Mouse (Mus musculus): ENCODE measurements around the gene Stx19. TPM values are rescaled to one million over a fixed set of nuclear protein-coding genes. Genes with fewer than 3 reads are reported as not detected.
A peak's percentile ranks its signal among the peaks of the same experiment; 100 is the strongest.

The Stx19 gene
- polyA plus RNA-seq, 1 experiment from 2014 or later: 0.19 TPM

DNA sequence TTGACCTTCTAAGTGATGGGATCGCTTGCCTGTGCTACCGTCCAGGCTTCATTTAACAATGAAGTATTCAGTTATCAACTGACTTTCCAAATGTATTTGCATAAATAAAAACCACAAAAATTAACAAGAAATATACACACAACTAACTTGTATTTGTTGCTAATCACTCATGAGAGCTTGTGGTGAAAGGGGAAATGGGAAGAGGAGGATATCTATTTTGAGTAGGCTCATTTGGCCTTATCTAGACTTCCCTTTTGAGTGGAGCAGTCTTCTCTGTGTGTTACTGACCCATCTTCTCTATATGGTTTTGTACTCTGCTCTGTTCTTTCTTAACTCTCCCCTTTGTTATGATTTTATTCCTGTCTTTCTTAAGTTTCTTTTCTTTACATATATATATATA is 41.8 kb downstream of the Stx19 start:
- Histone ChIP-seq H3K27me3 (ENCODE audit: control insufficient read depth, insufficient read depth, low read length) (no peaks in the 10 kb centered on the region), H3K4me3 (ENCODE audit: low read depth, low read length) (no peak overlapping the region), H3K27ac (ENCODE audit: low read depth, low read length) (no peak overlapping the region), H3K36me3 (ENCODE audit: control insufficient read depth, insufficient read depth, low read length) (no peaks in the 10 kb centered on the region), H3K9ac (ENCODE audit: low read length) (no peak overlapping the region), H3K4me1 (ENCODE audit: control insufficient read depth, insufficient read depth, low read length) (no peaks in the 10 kb centered on the region), H3K9me3 (ENCODE audit: control insufficient read depth, low read length) (no peaks in the 10 kb centered on the region), H3K4me2 (ENCODE audit: low read depth) (no peak overlapping the region)
- 94% methylated on average over 2 of the region's 2 CpGs for WGBS
- DNase-seq (ENCODE audit: low spot score) (no peak), ATAC-seq (ENCODE audit: insufficient read depth, low FRiP score, low TSS enrichment) (no peak)

DNA sequence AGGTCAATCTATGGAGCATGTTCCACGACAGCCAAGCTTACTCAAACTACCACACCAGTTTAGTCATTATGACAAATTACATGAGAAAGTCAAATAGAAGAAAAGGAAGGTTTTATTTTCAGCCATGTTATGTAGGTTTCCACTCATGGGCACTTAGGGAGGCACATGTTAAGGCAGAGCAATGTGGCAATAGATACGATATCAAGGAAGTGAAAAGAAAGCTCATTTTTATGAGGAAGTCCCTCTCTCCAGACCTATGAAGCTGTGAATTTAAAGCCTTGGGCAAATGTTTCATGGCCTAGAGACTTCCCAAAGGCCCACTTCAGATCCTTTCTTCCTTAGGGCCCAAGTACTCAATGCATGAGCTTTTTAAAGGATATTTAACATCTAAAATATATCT is 43.0 kb downstream of the Stx19 start:
- Histone ChIP-seq H3K27me3 (ENCODE audit: control insufficient read depth, insufficient read depth, low read length) (no peaks in the 10 kb centered on the region), H3K36me3 (ENCODE audit: control insufficient read depth, insufficient read depth, low read length) (no peaks in the 10 kb centered on the region), H3K9ac (ENCODE audit: low read length) (no peak overlapping the region), H3K4me1 (ENCODE audit: control insufficient read depth, insufficient read depth, low read length) (no peaks in the 10 kb centered on the region), H3K9me3 (ENCODE audit: control insufficient read depth, low read length) (no peaks in the 10 kb centered on the region), H3K4me3 (ENCODE audit: low read depth, low read length) (no peak overlapping the region), H3K4me2 (ENCODE audit: low read depth) (no peak overlapping the region), H3K27ac (ENCODE audit: low read depth, low read length) (no peak overlapping the region)
- WGBS: 89% methylated on average over 2 of the region's 2 CpGs
- no peak for DNase-seq (ENCODE audit: low spot score)
- no peak for ATAC-seq (ENCODE audit: insufficient read depth, low FRiP score, low TSS enrichment)

DNA sequence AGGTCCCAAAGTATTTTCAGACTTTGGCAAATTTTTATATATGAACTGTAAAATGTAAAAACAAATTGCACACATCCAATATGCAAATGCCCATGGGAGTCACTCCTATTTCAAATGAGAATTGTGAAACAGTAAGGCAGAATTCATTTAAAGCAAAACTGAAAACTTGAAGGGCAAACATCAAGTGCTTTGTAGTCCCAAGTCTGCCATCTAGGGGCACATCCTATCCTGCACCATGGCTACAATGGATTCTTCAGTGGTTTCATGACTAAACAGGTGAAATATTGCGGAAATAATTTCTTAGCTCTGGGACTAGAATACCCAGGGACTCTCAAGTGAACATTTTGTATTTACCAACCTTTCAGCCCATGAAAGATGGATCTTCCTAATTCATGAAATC is 43.5 kb downstream of the Stx19 start:
- H3K9ac ChIP-seq (ENCODE audit: low read length): no peak overlapping the region
- 93% methylated on average over 1 of the region's 1 CpGs for WGBS
- H3K4me3 ChIP-seq (ENCODE audit: low read depth, low read length): no peak overlapping the region
- no peak for ATAC-seq (ENCODE audit: insufficient read depth, low FRiP score, low TSS enrichment)
- DNase-seq (ENCODE audit: low spot score): no peak
- no peak overlapping the region for H3K4me2 ChIP-seq (ENCODE audit: low read depth)
- H3K4me1 ChIP-seq (ENCODE audit: control insufficient read depth, insufficient read depth, low read length): no peaks in the 10 kb centered on the region
- H3K27ac ChIP-seq (ENCODE audit: low read depth, low read length): no peak overlapping the region
- no peaks in the 10 kb centered on the region for H3K27me3 ChIP-seq (ENCODE audit: control insufficient read depth, insufficient read depth, low read length)
- no peaks in the 10 kb centered on the region for H3K36me3 ChIP-seq (ENCODE audit: control insufficient read depth, insufficient read depth, low read length)
- H3K9me3 ChIP-seq (ENCODE audit: control insufficient read depth, low read length): no peaks in the 10 kb centered on the region

DNA sequence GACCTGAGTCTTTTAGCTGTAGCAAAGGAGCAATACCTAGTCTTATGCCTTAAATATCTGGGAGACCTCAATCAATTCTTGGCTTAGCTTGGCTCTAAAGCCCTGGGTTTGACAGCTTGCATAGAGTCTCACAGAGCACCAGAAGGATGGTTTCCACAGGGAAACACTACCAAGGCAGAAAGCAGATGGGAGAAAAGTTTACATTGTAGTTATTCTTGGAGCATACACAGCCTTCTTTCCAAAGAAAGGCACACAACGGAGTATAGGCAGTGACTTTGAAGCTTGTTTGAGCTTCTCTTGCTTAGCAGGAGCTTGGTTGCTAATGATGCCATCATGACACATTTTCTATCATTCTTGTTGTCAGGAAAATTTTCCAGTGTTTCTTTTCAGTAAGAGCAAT is 45.7 kb downstream of the Stx19 start:
- Histone ChIP-seq H3K36me3 (ENCODE audit: control insufficient read depth, insufficient read depth, low read length) (no peaks in the 10 kb centered on the region), H3K27me3 (ENCODE audit: control insufficient read depth, insufficient read depth, low read length) (no peaks in the 10 kb centered on the region), H3K4me2 (ENCODE audit: low read depth) (no peak overlapping the region), H3K27ac (ENCODE audit: low read depth, low read length) (no peak overlapping the region), H3K9ac (ENCODE audit: low read length) (no peak overlapping the region), H3K4me3 (ENCODE audit: low read depth, low read length) (no peak overlapping the region), H3K9me3 (ENCODE audit: control insufficient read depth, low read length) (no peaks in the 10 kb centered on the region), H3K4me1 (ENCODE audit: control insufficient read depth, insufficient read depth, low read length) (no peaks in the 10 kb centered on the region)
- WGBS: 76% methylated on average over 1 of the region's 1 CpGs
- ATAC-seq (ENCODE audit: insufficient read depth, low FRiP score, low TSS enrichment) (no peak), DNase-seq (ENCODE audit: low spot score) (no peak)

DNA sequence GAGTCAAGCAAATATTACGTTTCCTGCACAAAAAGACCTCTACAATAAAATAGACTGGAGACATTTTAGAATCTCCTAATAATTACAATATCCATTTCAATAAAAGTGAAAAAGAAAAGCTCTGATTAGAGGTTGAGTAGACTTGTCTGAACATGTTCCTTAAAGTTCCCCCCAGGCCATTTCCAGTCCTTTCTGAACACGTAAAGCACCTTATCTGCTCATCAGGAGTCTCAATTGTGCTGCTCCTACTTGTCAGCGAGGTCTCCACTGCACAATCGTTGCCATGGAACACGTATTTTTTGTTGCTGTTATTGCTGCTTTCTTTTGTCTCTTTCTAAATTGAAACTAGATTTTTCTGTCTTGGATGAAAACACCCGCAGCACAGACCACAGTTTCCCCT is 47.0 kb downstream of the Stx19 start:
- ATAC-seq (ENCODE audit: insufficient read depth, low FRiP score, low TSS enrichment): no peak
- no peaks in the 10 kb centered on the region for H3K4me1 ChIP-seq (ENCODE audit: control insufficient read depth, insufficient read depth, low read length)
- no peak overlapping the region for H3K27ac ChIP-seq (ENCODE audit: low read depth, low read length)
- no peak overlapping the region for H3K4me2 ChIP-seq (ENCODE audit: low read depth)
- no peak overlapping the region for H3K9ac ChIP-seq (ENCODE audit: low read length)
- no peak for DNase-seq (ENCODE audit: low spot score)
- WGBS: 87% methylated on average over 6 of the region's 6 CpGs
- H3K27me3 ChIP-seq (ENCODE audit: control insufficient read depth, insufficient read depth, low read length): no peaks in the 10 kb centered on the region
- no peaks in the 10 kb centered on the region for H3K36me3 ChIP-seq (ENCODE audit: control insufficient read depth, insufficient read depth, low read length)
- H3K4me3 ChIP-seq (ENCODE audit: low read depth, low read length): no peak overlapping the region
- H3K9me3 ChIP-seq (ENCODE audit: control insufficient read depth, low read length): no peaks in the 10 kb centered on the region

DNA sequence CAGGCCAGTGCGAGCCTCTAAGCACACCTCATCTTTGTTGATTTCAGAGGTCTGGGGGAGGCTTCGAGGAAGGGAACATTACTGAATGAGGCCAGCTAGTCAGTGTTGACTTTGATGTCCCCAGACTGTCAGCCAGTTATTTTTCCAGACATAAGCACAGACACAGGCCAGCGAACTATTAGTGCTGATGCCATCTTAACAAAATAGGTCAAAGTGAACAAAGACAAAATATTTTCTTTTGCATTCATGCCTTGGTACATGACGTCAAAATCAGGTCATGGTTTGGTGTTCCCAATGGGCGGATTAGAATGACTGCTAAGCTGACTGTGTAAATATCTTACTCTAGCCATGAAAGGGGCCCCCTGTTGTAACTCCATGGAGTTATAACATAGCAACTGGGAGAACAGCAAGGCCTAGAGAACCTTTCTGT is 58.2 kb downstream of the Stx19 start:
- Histone ChIP-seq H3K4me1 (ENCODE audit: control insufficient read depth, insufficient read depth, low read length) (no peaks in the 10 kb centered on the region), H3K27me3 (ENCODE audit: control insufficient read depth, insufficient read depth, low read length) (no peaks in the 10 kb centered on the region), H3K9ac (ENCODE audit: low read length) (no peak overlapping the region), H3K36me3 (ENCODE audit: control insufficient read depth, insufficient read depth, low read length) (no peaks in the 10 kb centered on the region), H3K27ac (ENCODE audit: low read depth, low read length) (no peak overlapping the region), H3K9me3 (ENCODE audit: control insufficient read depth, low read length) (0 out of 2 replicates have a peak, but pooled peaks cover 3% of the 10 kb centered on the region), H3K4me2 (ENCODE audit: low read depth) (no peak overlapping the region), H3K4me3 (ENCODE audit: low read depth, low read length) (no peak overlapping the region)
- ATAC-seq (ENCODE audit: insufficient read depth, low FRiP score, low TSS enrichment) (peak; percentile 61), DNase-seq (ENCODE audit: low spot score) (no peak)
- 35% methylated on average over 5 of the region's 5 CpGs for WGBS

DNA sequence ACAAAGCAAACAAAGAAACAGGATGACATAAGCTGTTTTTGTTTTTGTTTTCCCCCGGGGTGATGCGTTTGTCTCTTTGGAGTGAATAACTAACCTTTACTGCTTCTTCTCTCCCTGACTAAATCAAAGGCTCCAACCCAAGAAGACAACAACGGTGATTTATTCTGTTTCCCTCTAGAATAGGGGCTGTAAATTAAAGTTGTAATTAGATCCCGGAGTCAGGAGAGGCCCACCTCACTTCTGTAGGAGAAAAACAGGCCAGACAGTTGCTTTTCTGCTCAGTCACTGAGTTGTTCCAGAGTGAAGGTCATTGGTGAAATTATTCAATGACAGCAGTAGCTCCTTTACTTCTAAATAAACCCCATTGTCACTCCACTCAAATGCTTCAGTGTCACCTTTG is 58.7 kb downstream of the Stx19 start:
- DNase-seq (ENCODE audit: low spot score): no peak
- Histone ChIP-seq H3K9me3 (ENCODE audit: control insufficient read depth, low read length) (0 out of 2 replicates have a peak, but pooled peaks cover 3% of the 10 kb centered on the region), H3K9ac (ENCODE audit: low read length) (no peak overlapping the region), H3K36me3 (ENCODE audit: control insufficient read depth, insufficient read depth, low read length) (no peaks in the 10 kb centered on the region), H3K4me1 (ENCODE audit: control insufficient read depth, insufficient read depth, low read length) (no peaks in the 10 kb centered on the region), H3K4me3 (ENCODE audit: low read depth, low read length) (no peak overlapping the region), H3K27me3 (ENCODE audit: control insufficient read depth, insufficient read depth, low read length) (no peaks in the 10 kb centered on the region), H3K4me2 (ENCODE audit: low read depth) (no peak overlapping the region), H3K27ac (ENCODE audit: low read depth, low read length) (no peak overlapping the region)
- WGBS: 8% methylated on average over 4 of the region's 4 CpGs
- peak; percentile 60 for ATAC-seq (ENCODE audit: insufficient read depth, low FRiP score, low TSS enrichment)

Small RNAs within 50 kb of the gene (microRNA-seq; reads per million reads assigned to microRNA genes)
- not detected for gene Gm25986

Other genes starting within 250 kb of the Stx19 start
- gene Nsun3, start 27.9 kb upstream of the Stx19 start, polyA plus RNA-seq (2014; fragmentation: Nextera tagmentation; extraction: Ambion mirVana): 9.3 and 11.8 TPM in 2 replicates
- gene Arl13b, start 32.4 kb downstream of the Stx19 start, polyA plus RNA-seq (2014; fragmentation: Nextera tagmentation; extraction: Ambion mirVana): 17.2 and 21.6 TPM in 2 replicates
- 24.9 and 27.3 TPM in 2 replicates for gene Pros1, start 39.6 kb downstream of the Stx19 start, polyA plus RNA-seq (2014; fragmentation: Nextera tagmentation; extraction: Ambion mirVana)